Mouse (Mus musculus) heart, embryonic 13.5 days (tissue): ENCODE data around the gene Gm36176. TPM values are rescaled to one million over a fixed set of nuclear protein-coding genes. Genes with fewer than 3 reads are reported as not detected.
A peak's percentile ranks its signal among the peaks of the same experiment; 100 is the strongest.

Experiments used
- ATAC-seq: fragments of 200-750 bp; cut with Nextera tagmentation; 2 replicates; pipeline ENCODE4 v1.8.0; 2017; ENCODE audit warnings: moderate TSS enrichment; ENCODE audit not compliant: insufficient number of reproducible peaks, low FRiP score, low TSS enrichment; ENCODE audit errors: extremely low read depth
- H3K27ac ChIP-seq: fragments of 300-500 bp; sonication (generic); replicated peaks from 2 replicates; pipeline ENCODE4 v1.5.1; 2015; ENCODE audit warnings: moderate library complexity, mild to moderate bottlenecking, inconsistent platforms
- H3K27me3 ChIP-seq: fragments of 300-500 bp; sonication (generic); replicated peaks from 2 replicates; pipeline ENCODE4 v1.6.1; 2015; ENCODE audit warnings: mild to moderate bottlenecking, inconsistent platforms
- H3K36me3 ChIP-seq: fragments of 300-500 bp; sonication (generic); 2 replicates; pipeline ENCODE4 v1.6.1; 2015; ENCODE audit warnings: mild to moderate bottlenecking, inconsistent platforms
- H3K4me1 ChIP-seq: fragments of 300-500 bp; sonication (generic); 2 replicates; pipeline ENCODE4 v1.6.1; 2015; ENCODE audit warnings: inconsistent platforms
- H3K4me2 ChIP-seq: fragments of 300-500 bp; sonication (generic); 2 replicates; pipeline ENCODE4 v1.6.1; 2015; ENCODE audit warnings: inconsistent platforms, mild to moderate bottlenecking, moderate library complexity
- H3K4me3 ChIP-seq: fragments of 300-500 bp; sonication (generic); 2 replicates; pipeline ENCODE4 v1.5.1; 2015; ENCODE audit warnings: moderate library complexity, mild to moderate bottlenecking, inconsistent platforms
- H3K9ac ChIP-seq: fragments of 300-500 bp; sonication (generic); 2 replicates; pipeline ENCODE4 v1.6.1; 2015; ENCODE audit warnings: inconsistent platforms, mild to moderate bottlenecking, moderate library complexity
- H3K9me3 ChIP-seq: fragments of 300-500 bp; sonication (generic); 2 replicates; pipeline ENCODE4 v1.6.1; 2016; ENCODE audit warnings: inconsistent platforms
- WGBS: fragments of 180-500 bp; shearing (Covaris S2); methylation state at CpG from one replicate; pipeline ENCODE4 v1.1.7; 2015; ENCODE audit warnings: mixed read lengths; 5-methylcytosine and 5-hydroxymethylcytosine counted together
- polyA plus RNA-seq: library from polyadenylated mRNA; unstranded; fragments of >200 nt; fragmentation: Nextera tagmentation; extraction: Ambion mirVana; gene quantifications from 2 replicates; pipeline ENCODE4 v1.2.1, GENCODE M21; 2015

Gm36176 gene
- polyA plus RNA-seq, 1 experiment from 2014 or later, result not detected

DNA sequence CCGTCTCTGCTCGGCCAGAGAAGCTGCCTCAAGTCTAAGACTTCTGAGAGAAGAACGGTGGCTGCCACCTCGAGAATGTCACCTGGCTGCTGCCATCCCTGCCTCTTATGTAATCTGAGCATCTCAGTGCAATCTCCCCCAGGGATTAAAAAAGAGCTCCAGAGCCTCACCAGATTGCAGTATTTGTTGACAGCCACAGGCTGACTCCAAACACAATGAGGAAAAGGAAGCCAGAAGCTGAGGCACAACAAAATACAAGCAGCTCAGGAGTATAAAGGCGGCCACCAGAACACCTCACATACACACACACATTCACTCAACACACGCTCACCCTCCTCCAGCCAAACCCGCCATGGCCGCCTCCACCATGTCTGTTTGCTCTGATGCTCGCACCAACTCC lies 11.0 kb upstream of the Gm36176 start, which contains the start of gene Krtap10-10:
Gene Krtap10-10 (plus strand): TSS at position 301 of the 400 bp plus-strand sequence.
- Histone ChIP-seq H3K27me3 (0 out of 2 replicates have a peak, but pooled peaks cover 5% of the 10 kb centered on the region), H3K4me1 (no peaks in the 10 kb centered on the region), H3K27ac (no peak within 1 kb of the TSS), H3K4me2 (no peak within 1 kb of the TSS), H3K9ac (no peak within 1 kb of the TSS), H3K9me3 (no peaks in the 10 kb centered on the region), H3K36me3 (no peaks in the 10 kb centered on the region), H3K4me3 (no peak within 1 kb of the TSS)
- ATAC-seq, result no peak
- WGBS, result 62% methylated on average over 9 of the region's 9 CpGs

DNA sequence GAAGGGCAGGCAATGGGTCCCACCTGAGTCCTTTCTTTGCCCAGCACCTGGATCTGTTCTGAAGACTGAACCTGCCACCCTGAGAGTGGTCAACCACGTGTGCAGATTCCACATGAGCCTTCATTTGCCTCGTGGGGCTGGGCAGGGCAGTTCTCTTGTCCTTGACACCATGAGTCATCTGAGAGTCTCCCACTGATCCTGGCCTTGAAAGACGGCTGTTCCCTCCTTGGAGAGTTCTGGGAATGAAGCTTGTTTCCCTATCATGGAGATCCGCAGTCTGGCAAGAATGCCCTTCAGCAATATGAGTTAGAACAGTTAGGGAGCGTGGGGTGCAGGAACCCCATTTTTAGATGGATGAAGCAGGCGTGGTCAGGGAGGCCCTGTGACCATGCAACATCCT lies 7.6 kb upstream of the Gm36176 start:
- Histone ChIP-seq H3K9me3 (peaks cover 17% of the 10 kb centered on the region), H3K4me1 (no peaks in the 10 kb centered on the region), H3K9ac (no peak overlapping the region), H3K4me2 (no peak overlapping the region), H3K4me3 (no peak overlapping the region), H3K27me3 (0 out of 2 replicates have a peak, but pooled peaks cover 5% of the 10 kb centered on the region), H3K36me3 (no peaks in the 10 kb centered on the region), H3K27ac (no peak overlapping the region)
- no peak for ATAC-seq
- 61% methylated on average over 6 of the region's 6 CpGs for WGBS

GRCm38 (mm10) chr10:77846961-77847360 lies 358 bp downstream of the Gm36176 start:
- H3K27ac ChIP-seq, result no peak overlapping the region
- no peak overlapping the region for H3K9ac ChIP-seq
- 15% methylated on average over 2 of the region's 2 CpGs for WGBS
- H3K9me3 ChIP-seq, result peaks cover 23% of the 10 kb centered on the region; the same call in 1 of the 2 replicates
- H3K4me2 ChIP-seq, result no peak overlapping the region
- no peak overlapping the region for H3K4me3 ChIP-seq
- ATAC-seq, result no peak
- H3K36me3 ChIP-seq, result no peaks in the 10 kb centered on the region
- H3K27me3 ChIP-seq, result no peaks in the 10 kb centered on the region
- H3K4me1 ChIP-seq, result no peaks in the 10 kb centered on the region

- no peak for ATAC-seq
- H3K4me1 ChIP-seq, result no peaks in the 10 kb centered on the region
Measured at GRCm38 (mm10) chr10:77847538-77847937, 935 bp downstream of the Gm36176 start.

DNA sequence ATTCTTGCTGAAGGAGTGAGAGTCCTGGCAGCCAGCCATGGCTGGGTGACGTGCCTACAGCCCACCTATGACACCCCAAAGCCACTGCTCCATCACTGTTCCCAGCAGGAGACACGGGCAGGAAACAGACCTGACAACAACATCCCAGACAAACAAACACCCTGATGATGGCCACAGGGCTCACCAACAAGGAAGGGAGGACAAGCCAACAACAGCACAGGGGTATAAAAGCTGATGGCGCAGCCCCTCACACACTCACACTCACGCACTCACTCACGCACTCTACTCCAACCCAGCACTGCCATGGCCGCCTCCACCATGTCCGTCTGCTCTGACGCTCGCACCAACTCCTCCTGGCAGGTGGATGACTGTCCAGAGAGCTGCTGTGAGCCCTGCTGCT lies 6.0 kb downstream of the Gm36176 start, which contains the start of gene Gm10318:
Gene Gm10318 (plus strand): TSS at position 301 of the 400 bp plus-strand sequence.
- Histone ChIP-seq H3K9me3 (no peaks in the 10 kb centered on the region), H3K4me3 (no peak within 1 kb of the TSS), H3K27ac (no peak within 1 kb of the TSS), H3K36me3 (no peaks in the 10 kb centered on the region), H3K4me2 (no peak within 1 kb of the TSS), H3K4me1 (no peaks in the 10 kb centered on the region), H3K9ac (no peak within 1 kb of the TSS), H3K27me3 (peaks cover 12% of the 10 kb centered on the region; the same call in 1 of the 2 replicates)
- 58% methylated on average over 9 of the region's 9 CpGs for WGBS
- ATAC-seq, result no peak

More at GRCm38 (mm10) chr10:77847538-77847937, 935 bp downstream of the Gm36176 start:
- H3K27ac ChIP-seq, result no peak overlapping the region
- peaks cover 20% of the 10 kb centered on the region; the same call in 1 of the 2 replicates for H3K9me3 ChIP-seq
- WGBS, result 71% methylated on average over 2 of the region's 2 CpGs
- no peaks in the 10 kb centered on the region for H3K36me3 ChIP-seq
- H3K4me3 ChIP-seq, result no peak overlapping the region
- H3K27me3 ChIP-seq, result no peaks in the 10 kb centered on the region; the same call in 1 of the 2 replicates
- H3K9ac ChIP-seq, result no peak overlapping the region
- H3K4me2 ChIP-seq, result no peak overlapping the region

DNA sequence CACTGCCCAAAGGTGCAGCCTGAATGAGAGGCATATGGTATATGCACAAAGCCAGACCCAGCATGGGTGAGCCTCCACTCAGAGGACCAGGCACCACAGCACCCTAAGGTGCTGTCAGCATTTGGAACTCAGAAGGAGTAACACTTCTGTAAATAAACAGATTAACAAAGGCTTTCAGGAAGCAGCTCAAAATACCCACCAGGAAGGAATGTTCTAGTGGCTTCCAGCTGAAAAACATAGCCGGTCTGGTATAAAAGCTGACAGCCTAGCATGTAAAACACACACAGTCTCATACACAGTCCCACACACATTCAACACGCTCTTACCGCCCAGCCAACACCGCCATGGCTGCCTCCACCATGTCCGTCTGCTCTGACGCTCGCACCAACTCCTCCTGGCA lies 15.1 kb downstream of the Gm36176 start, which contains the start of gene Gm3285:
Gene Gm3285 (plus strand): TSS at position 301 of the 400 bp plus-strand sequence.
- Histone ChIP-seq H3K9me3 (no peaks in the 10 kb centered on the region), H3K27me3 (peaks cover 21% of the 10 kb centered on the region), H3K4me1 (no peaks in the 10 kb centered on the region), H3K27ac (no peak within 1 kb of the TSS), H3K4me3 (no peak within 1 kb of the TSS), H3K36me3 (no peaks in the 10 kb centered on the region), H3K9ac (no peak within 1 kb of the TSS), H3K4me2 (no peak within 1 kb of the TSS)
- WGBS, result 43% methylated on average over 7 of the region's 7 CpGs
- ATAC-seq, result no peak

DNA sequence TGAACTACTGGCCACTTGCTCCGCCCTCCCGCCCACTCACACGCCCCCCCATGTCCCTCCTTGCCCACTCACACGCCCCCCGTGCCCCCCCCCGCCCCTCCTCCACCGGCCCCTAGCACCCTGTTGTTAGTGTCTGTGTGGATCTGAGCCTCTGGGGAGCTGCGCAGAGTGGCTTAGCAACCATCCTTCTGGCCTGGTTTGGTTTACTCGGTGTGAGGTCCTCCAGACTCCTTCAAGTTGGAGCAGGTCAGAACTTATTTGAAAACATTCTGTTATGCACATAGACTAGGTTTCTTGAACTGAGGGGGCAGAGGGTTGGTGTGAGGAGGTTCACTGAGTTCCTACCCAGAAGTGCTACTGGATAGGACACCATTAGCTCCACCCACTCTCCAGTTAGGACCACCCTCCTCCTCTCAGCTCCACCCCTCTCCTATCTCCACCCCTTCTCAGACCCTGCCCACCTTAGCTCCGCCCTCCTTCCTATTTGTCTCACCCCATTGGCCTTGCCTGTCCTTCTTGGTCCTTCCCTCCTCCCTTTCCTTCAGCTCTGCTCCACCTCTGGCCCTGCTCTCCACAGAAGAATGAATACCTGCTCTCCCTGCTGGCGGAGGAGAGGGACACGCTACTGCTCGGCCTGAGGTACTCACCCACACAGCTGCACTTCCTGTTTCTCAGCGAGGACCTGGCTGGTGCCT lies 17.6 kb downstream of the Gm36176 start:
- 26% methylated on average over 13 of the region's 14 CpGs for WGBS
- no peak for ATAC-seq
- Histone ChIP-seq H3K27me3 (peaks cover 24% of the 10 kb centered on the region), H3K4me3 (peak overlapping the region; percentile 16), H3K9ac (no peak overlapping the region), H3K9me3 (no peaks in the 10 kb centered on the region), H3K4me2 (peak overlapping the region; percentile 50), H3K27ac (no peak overlapping the region), H3K36me3 (no peaks in the 10 kb centered on the region), H3K4me1 (no peaks in the 10 kb centered on the region)

GRCm38 (mm10) chr10:77864762-77865143 lies 18.1 kb downstream of the Gm36176 start:
- H3K27ac ChIP-seq, result no peak overlapping the region
- no peaks in the 10 kb centered on the region for H3K36me3 ChIP-seq
- no peaks in the 10 kb centered on the region for H3K9me3 ChIP-seq
- no peak overlapping the region for H3K9ac ChIP-seq
- peaks cover 28% of the 10 kb centered on the region for H3K27me3 ChIP-seq
- H3K4me3 ChIP-seq, result peak overlapping the region; percentile 16
- WGBS, result 34% methylated on average over 11 of the region's 11 CpGs
- no peaks in the 10 kb centered on the region for H3K4me1 ChIP-seq
- peak overlapping the region; percentile 50 for H3K4me2 ChIP-seq
- no peak for ATAC-seq

DNA sequence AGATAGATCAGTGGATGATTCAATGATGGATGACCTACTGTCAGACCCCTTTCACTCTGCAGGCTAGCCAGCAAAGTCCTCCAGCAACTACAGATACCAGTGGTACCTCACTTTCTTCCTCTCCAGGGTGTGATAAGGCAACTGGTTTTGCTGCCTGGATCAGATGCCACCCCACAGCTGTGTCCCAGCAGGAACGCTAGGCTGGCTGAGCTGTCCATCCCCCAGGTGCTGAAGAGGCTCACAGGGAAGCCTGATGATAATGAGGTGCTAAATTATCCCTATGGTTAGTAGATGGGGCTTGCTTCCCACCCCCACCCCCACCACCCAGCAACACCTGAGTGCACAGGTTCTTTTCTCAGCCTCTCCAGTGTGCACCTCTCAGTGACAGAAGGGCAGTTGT lies 20.9 kb downstream of the Gm36176 start:
- H3K4me1 ChIP-seq, result no peaks in the 10 kb centered on the region
- H3K27ac ChIP-seq, result no peak overlapping the region
- no peak overlapping the region for H3K4me3 ChIP-seq
- no peak for ATAC-seq
- H3K4me2 ChIP-seq, result no peak overlapping the region
- no peaks in the 10 kb centered on the region for H3K9me3 ChIP-seq
- H3K36me3 ChIP-seq, result no peaks in the 10 kb centered on the region
- WGBS, result 6% methylated on average over 1 of the region's 1 CpGs
- H3K27me3 ChIP-seq, result peaks cover 22% of the 10 kb centered on the region
- no peak overlapping the region for H3K9ac ChIP-seq

GRCm38 (mm10) chr10:77869651-77870050 lies 23.0 kb downstream of the Gm36176 start:
- Histone ChIP-seq H3K9me3 (no peaks in the 10 kb centered on the region), H3K27ac (no peak overlapping the region), H3K9ac (no peak overlapping the region), H3K36me3 (no peaks in the 10 kb centered on the region), H3K27me3 (peaks cover 13% of the 10 kb centered on the region; the same call in 1 of the 2 replicates), H3K4me1 (no peaks in the 10 kb centered on the region), H3K4me2 (no peak overlapping the region), H3K4me3 (no peak overlapping the region)
- WGBS, result 67% methylated on average over 7 of the region's 7 CpGs
- no peak for ATAC-seq

DNA sequence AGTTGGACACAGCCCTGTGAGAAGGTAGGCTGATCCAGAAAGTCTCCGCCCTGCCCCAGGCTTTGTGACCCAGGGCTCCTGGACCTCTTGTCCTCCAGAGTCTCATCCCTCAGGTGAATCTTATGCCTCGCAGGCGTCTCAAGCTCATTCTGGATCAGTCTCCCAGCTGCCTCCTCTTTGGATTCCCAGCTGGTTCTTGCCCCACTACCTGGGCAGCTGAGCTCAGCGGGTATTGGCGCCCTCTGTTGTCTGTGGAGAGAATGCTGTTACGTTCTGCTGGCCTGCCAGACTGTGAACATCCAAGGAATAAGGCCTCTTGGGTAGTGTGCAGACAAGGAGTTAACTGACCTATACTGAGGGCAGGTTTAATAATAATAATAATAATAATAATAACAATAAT lies 32.4 kb downstream of the Gm36176 start:
- H3K4me3 ChIP-seq, result no peak overlapping the region
- H3K9ac ChIP-seq, result no peak overlapping the region
- H3K36me3 ChIP-seq, result no peaks in the 10 kb centered on the region
- no peak overlapping the region for H3K4me2 ChIP-seq
- no peaks in the 10 kb centered on the region for H3K9me3 ChIP-seq
- H3K4me1 ChIP-seq, result no peaks in the 10 kb centered on the region
- H3K27ac ChIP-seq, result no peak overlapping the region
- 64% methylated on average over 6 of the region's 6 CpGs for WGBS
- H3K27me3 ChIP-seq, result no peaks in the 10 kb centered on the region
- no peak for ATAC-seq

DNA sequence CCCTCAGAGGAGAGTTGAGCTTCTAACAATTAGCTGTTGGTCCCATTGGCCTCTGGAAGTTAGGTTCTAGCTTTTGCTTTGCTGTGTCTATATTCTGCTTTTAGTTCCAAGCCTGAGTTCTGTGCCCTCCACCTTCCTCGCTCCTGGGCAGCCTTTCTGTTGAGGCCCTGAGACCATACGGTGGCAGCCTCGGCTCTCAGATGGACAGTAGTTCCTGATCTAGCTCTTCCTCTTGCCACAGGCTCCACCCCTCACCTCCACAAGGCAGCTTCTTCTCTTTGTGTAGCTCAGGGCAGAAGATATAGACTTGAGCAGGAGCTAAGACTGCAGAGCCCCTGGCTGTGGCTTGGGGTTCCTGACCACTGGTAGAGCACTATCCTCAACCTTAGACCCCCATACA lies 33.7 kb downstream of the Gm36176 start:
- Histone ChIP-seq H3K36me3 (no peaks in the 10 kb centered on the region), H3K9ac (no peak overlapping the region), H3K4me2 (no peak overlapping the region), H3K9me3 (no peaks in the 10 kb centered on the region), H3K4me1 (no peaks in the 10 kb centered on the region), H3K27me3 (no peaks in the 10 kb centered on the region), H3K27ac (no peak overlapping the region), H3K4me3 (no peak overlapping the region)
- 43% methylated on average over 3 of the region's 3 CpGs for WGBS
- no peak for ATAC-seq
